Mouse (Mus musculus): ENCODE results near the gene Celsr2. TPM values are rescaled to one million over a fixed set of nuclear protein-coding genes. Genes with fewer than 3 reads are reported as not detected.

The Celsr2 gene
- polyA plus RNA-seq (2014; fragmentation: Illumina TruSeq; extraction: RNeasy Lipid Tissue Mini Kit (QIAGEN cat#74804); ENCODE audit: low read depth, low replicate concordance): 3.9 TPM

GRCm38 (mm10) chr3:108414857-108415830 lies at the start of gene Celsr2:
Celsr2 (minus strand) TSS chr3:108415552.

GRCm38 (mm10) chr3:108444698-108445365 lies 29.5 kb upstream of the Celsr2 start, which contains the start of gene Sars:
Sars (minus strand) TSS chr3:108445209.

GRCm38 (mm10) chr3:108383485-108384354 lies 31.6 kb downstream of the Celsr2 start, which contains the start of gene Psrc1:
Psrc1 (plus strand) TSS chr3:108383839.

GRCm38 (mm10) chr3:108364270-108364995 lies 50.9 kb downstream of the Celsr2 start, which contains the start of gene Mybphl:
Mybphl (plus strand) TSS chr3:108364911.

Other genes with a start within 250 kb of the Celsr2 start
- gene Amigo1, start 229.2 kb downstream of the Celsr2 start, polyA plus RNA-seq (2014; fragmentation: Illumina TruSeq; extraction: RNeasy Lipid Tissue Mini Kit (QIAGEN cat#74804); ENCODE audit: low read depth, low replicate concordance): 16.1 TPM
- 6.9 TPM for gene Cyb561d1, start 214.3 kb downstream of the Celsr2 start, polyA plus RNA-seq (2014; fragmentation: Illumina TruSeq; extraction: RNeasy Lipid Tissue Mini Kit (QIAGEN cat#74804); ENCODE audit: low read depth, low replicate concordance)
- gene Atxn7l2, start 204.6 kb downstream of the Celsr2 start, polyA plus RNA-seq (2014; fragmentation: Illumina TruSeq; extraction: RNeasy Lipid Tissue Mini Kit (QIAGEN cat#74804); ENCODE audit: low read depth, low replicate concordance): 3.5 TPM
- 0.55 TPM for gene Sypl2, start 188.9 kb downstream of the Celsr2 start, polyA plus RNA-seq (2014; fragmentation: Illumina TruSeq; extraction: RNeasy Lipid Tissue Mini Kit (QIAGEN cat#74804); ENCODE audit: low read depth, low replicate concordance)
- gene Psma5, start 158.6 kb downstream of the Celsr2 start, polyA plus RNA-seq (2014; fragmentation: Illumina TruSeq; extraction: RNeasy Lipid Tissue Mini Kit (QIAGEN cat#74804); ENCODE audit: low read depth, low replicate concordance): 93.6 TPM
- gene Sort1, start 131.5 kb downstream of the Celsr2 start, polyA plus RNA-seq (2014; fragmentation: Illumina TruSeq; extraction: RNeasy Lipid Tissue Mini Kit (QIAGEN cat#74804); ENCODE audit: low read depth, low replicate concordance): 34.5 TPM
- gene Mybphl, start 50.6 kb downstream of the Celsr2 start, polyA plus RNA-seq (2014; fragmentation: Illumina TruSeq; extraction: RNeasy Lipid Tissue Mini Kit (QIAGEN cat#74804); ENCODE audit: low read depth, low replicate concordance): 129 TPM
- gene Psrc1, start 31.7 kb downstream of the Celsr2 start, polyA plus RNA-seq (2014; fragmentation: Illumina TruSeq; extraction: RNeasy Lipid Tissue Mini Kit (QIAGEN cat#74804); ENCODE audit: low read depth, low replicate concordance): 0.50 TPM
- 72.2 TPM for gene Sars, start 29.7 kb upstream of the Celsr2 start, polyA plus RNA-seq (2014; fragmentation: Illumina TruSeq; extraction: RNeasy Lipid Tissue Mini Kit (QIAGEN cat#74804); ENCODE audit: low read depth, low replicate concordance)
- not detected for gene 1700013F07Rik, start 118.6 kb upstream of the Celsr2 start, polyA plus RNA-seq (2014; fragmentation: Illumina TruSeq; extraction: RNeasy Lipid Tissue Mini Kit (QIAGEN cat#74804); ENCODE audit: low read depth, low replicate concordance)
- gene 5330417C22Rik, start 121.0 kb upstream of the Celsr2 start, polyA plus RNA-seq (2014; fragmentation: Illumina TruSeq; extraction: RNeasy Lipid Tissue Mini Kit (QIAGEN cat#74804); ENCODE audit: low read depth, low replicate concordance): not detected
- gene Tmem167b, start 146.9 kb upstream of the Celsr2 start, polyA plus RNA-seq (2014; fragmentation: Illumina TruSeq; extraction: RNeasy Lipid Tissue Mini Kit (QIAGEN cat#74804); ENCODE audit: low read depth, low replicate concordance): 31.6 TPM
- gene Taf13, start 156.1 kb upstream of the Celsr2 start, polyA plus RNA-seq (2014; fragmentation: Illumina TruSeq; extraction: RNeasy Lipid Tissue Mini Kit (QIAGEN cat#74804); ENCODE audit: low read depth, low replicate concordance): 18.8 TPM
- gene Wdr47, start 175.7 kb upstream of the Celsr2 start, polyA plus RNA-seq (2014; fragmentation: Illumina TruSeq; extraction: RNeasy Lipid Tissue Mini Kit (QIAGEN cat#74804); ENCODE audit: low read depth, low replicate concordance): 7.3 TPM
- gene Clcc1, start 238.4 kb upstream of the Celsr2 start, polyA plus RNA-seq (2014; fragmentation: Illumina TruSeq; extraction: RNeasy Lipid Tissue Mini Kit (QIAGEN cat#74804); ENCODE audit: low read depth, low replicate concordance): 76.9 TPM